In genomic region chr8:123333864-123334263, GRCm38 (mm10) we compare ENCODE assay signal across 8 mouse cellular contexts. TPM values are rescaled to one million over a fixed set of nuclear protein-coding genes. Genes with fewer than 3 reads are reported as not detected.
DNase-seq lines count a peak whose midpoint lies in the region; ATAC-seq and TF ChIP-seq lines count a peak whose summit lies in the region.

No protein-coding gene starts in this region.

- no peaks in the 10 kb centered on the region for H3K9me3 ChIP-seq in embryonic facial prominence, embryonic 14.5 days (ENCODE audit: control insufficient read depth, low read length)
- H3K9me3 ChIP-seq in intestine, postnatal 0 days (ENCODE audit: control insufficient read depth): no peaks in the 10 kb centered on the region

- H3K4me1 ChIP-seq in embryonic facial prominence, embryonic 14.5 days (ENCODE audit: control insufficient read depth, insufficient read depth, low read length): peaks cover 5% of the 10 kb centered on the region; the same call in 1 of the 2 replicates
- no peaks in the 10 kb centered on the region for H3K4me1 ChIP-seq in intestine, postnatal 0 days (replicated peaks; ENCODE audit: control insufficient read depth, insufficient read depth, low read length)

- H3K36me3 ChIP-seq in embryonic facial prominence, embryonic 14.5 days (ENCODE audit: control insufficient read depth, insufficient read depth, low read length): no peaks in the 10 kb centered on the region
- no peaks in the 10 kb centered on the region for H3K36me3 ChIP-seq in intestine, postnatal 0 days (ENCODE audit: control insufficient read depth, insufficient read depth)

- peak overlapping the region; percentile 90; the same call in 1 of the 2 replicates for H3K4me2 ChIP-seq in embryonic facial prominence, embryonic 14.5 days (ENCODE audit: low read depth, low read length)
- peak overlapping the region; percentile 86; the same call in 1 of the 2 replicates for H3K4me2 ChIP-seq in intestine, postnatal 0 days (replicated peaks; ENCODE audit: low read depth)

- TF ChIP-seq CTCF in intestine, postnatal 0 days (IDR thresholded peaks at IDR 0.05; ENCODE audit: low read depth): no peak

- WGBS in embryonic facial prominence, embryonic 14.5 days: 7% methylated on average over 7 of the region's 7 CpGs
- WGBS in intestine, postnatal 0 days: 16% methylated on average over 7 of the region's 7 CpGs

- H3K9ac ChIP-seq in embryonic facial prominence, embryonic 14.5 days (ENCODE audit: low read depth, low read length): no peak overlapping the region
- H3K9ac ChIP-seq in intestine, postnatal 0 days (ENCODE audit: low read depth, low read length): no peak overlapping the region

- DNase-seq in layer of hippocampus, adult 9-11 months: peak; percentile 20
- no peak for DNase-seq in layer of hippocampus, adult 8-10 months (ENCODE audit: low spot score in 2 of 2)
- DNase-seq in embryonic facial prominence, embryonic 14.5 days (ENCODE audit: low spot score): no peak
- DNase-seq in right cerebral cortex, postnatal 10 days (ENCODE audit: low spot score in 2 of 2): peak; percentile 64 to 72
- DNase-seq in urinary bladder, adult 2 months (ENCODE audit: low spot score): no peak
- DNase-seq in embryo, embryonic 10 days (ENCODE audit: low spot score): no peak
- no peak for DNase-seq in spleen, adult 18-20 months

- peak overlapping the region; percentile 2; the same call in 1 of the 2 replicates for H3K4me3 ChIP-seq in embryonic facial prominence, embryonic 14.5 days (ENCODE audit: low read depth, low read length)
- no peak overlapping the region for H3K4me3 ChIP-seq in intestine, postnatal 0 days (ENCODE audit: low read depth, low read length)

- no peak for ATAC-seq in embryonic facial prominence, embryonic 14.5 days (ENCODE audit: low read depth)
- no peak for ATAC-seq in intestine, postnatal 0 days

- H3K27ac ChIP-seq in embryonic facial prominence, embryonic 14.5 days (replicated peaks; ENCODE audit: low read depth, low read length): no peak overlapping the region
- H3K27ac ChIP-seq in intestine, postnatal 0 days (ENCODE audit: low read depth, low read length): no peak overlapping the region

- H3K27me3 ChIP-seq in embryonic facial prominence, embryonic 14.5 days (replicated peaks; ENCODE audit: control insufficient read depth, insufficient read depth, low read length): peaks cover 14% of the 10 kb centered on the region; the same call in 1 of the 2 replicates
- H3K27me3 ChIP-seq in intestine, postnatal 0 days (replicated peaks; ENCODE audit: control insufficient read depth, insufficient read depth, low read length): peaks cover 5% of the 10 kb centered on the region; the same call in 1 of the 2 replicates

RNA-seq across cellular contexts. Expression of gene Spire2, which starts 1.4 kb away (rescaled TPM):
- 10 to 100 TPM; 15.8 to 16.3 (median 16.0) TPM for total RNA-seq in layer of hippocampus, adult 8-10 months (2022)
- 2.7 and 2.8 TPM in 2 replicates for polyA plus RNA-seq in embryonic facial prominence, embryonic 14.5 days (2014; fragmentation: Nextera tagmentation; extraction: Ambion mirVana)
- polyA plus RNA-seq in intestine, postnatal 0 days (2015; fragmentation: Nextera tagmentation; extraction: Ambion mirVana): 1.8 and 2.5 TPM in 2 replicates
- 4.8 and 5.3 TPM in 2 replicates for polyA plus RNA-seq in urinary bladder, adult 2 months (2012; rRNA removed)

RNA-seq across cellular contexts. Expression of gene Fanca, which starts 15.5 kb away (rescaled TPM):
- total RNA-seq in layer of hippocampus, adult 8-10 months (2022): 1 to 10 TPM in 3 of 4 experiments, under 1 TPM in 1; 0.96 to 3.2 (median 3.0) TPM
- 20.9 and 24.8 TPM in 2 replicates for polyA plus RNA-seq in embryonic facial prominence, embryonic 14.5 days (2014; fragmentation: Nextera tagmentation; extraction: Ambion mirVana)
- 5.3 and 7.8 TPM in 2 replicates for polyA plus RNA-seq in intestine, postnatal 0 days (2015; fragmentation: Nextera tagmentation; extraction: Ambion mirVana)
- 8.9 and 15.8 TPM in 2 replicates for polyA plus RNA-seq in urinary bladder, adult 2 months (2012; rRNA removed)

RNA-seq across cellular contexts. Expression of gene Tcf25, which starts 39.7 kb away (rescaled TPM):
- 100 to 1,000 TPM; 466 to 571 (median 498) TPM for total RNA-seq in layer of hippocampus, adult 8-10 months (2022)
- 159 and 163 TPM in 2 replicates for polyA plus RNA-seq in embryonic facial prominence, embryonic 14.5 days (2014; fragmentation: Nextera tagmentation; extraction: Ambion mirVana)
- polyA plus RNA-seq in intestine, postnatal 0 days (2015; fragmentation: Nextera tagmentation; extraction: Ambion mirVana): 147 and 178 TPM in 2 replicates
- polyA plus RNA-seq in urinary bladder, adult 2 months (2012; rRNA removed): 193 TPM in 2 replicates

Comparison
In these comparisons a context has a peak if more than half of its experiments do, and no peak if none do; other contexts are left out.
1. DNase-seq: peak in layer of hippocampus, adult 9-11 months (single experiment) and right cerebral cortex, postnatal 10 days (2 of 2); none in layer of hippocampus, adult 8-10 months (0 of 2), embryonic facial prominence, embryonic 14.5 days (single experiment), urinary bladder, adult 2 months (single experiment), embryo, embryonic 10 days (single experiment) and spleen, adult 18-20 months (0 of 2).